8 mouse cellular contexts compared by ENCODE assay signal in genomic region chr19:50677903-50678896, GRCm38 (mm10). TPM values are rescaled to one million over a fixed set of nuclear protein-coding genes. Genes with fewer than 3 reads are reported as not detected.
A peak's percentile ranks its signal among the peaks of the same experiment; 100 is the strongest.
DNase-seq lines count a peak whose midpoint lies in the region; ATAC-seq lines count a peak whose summit lies in the region.

Sorcs1 (minus strand) TSS chr19:50678646.

- H3K27ac ChIP-seq in forebrain, embryonic 15.5 days (replicated peaks) = peak within 1 kb of the TSS; percentile 62
- peak within 1 kb of the TSS; percentile 65 for H3K27ac ChIP-seq in hindbrain, embryonic 12.5 days
- peak within 1 kb of the TSS; percentile 71 for H3K27ac ChIP-seq in midbrain, embryonic 12.5 days (replicated peaks)
- H3K27ac ChIP-seq in stomach, embryonic 16.5 days (ENCODE audit: low read length) = no peak within 1 kb of the TSS

- H3K9ac ChIP-seq in forebrain, embryonic 15.5 days (replicated peaks) = peak within 1 kb of the TSS; percentile 70
- peak within 1 kb of the TSS; percentile 72 for H3K9ac ChIP-seq in hindbrain, embryonic 12.5 days
- H3K9ac ChIP-seq in midbrain, embryonic 12.5 days (replicated peaks) = peak within 1 kb of the TSS; percentile 82
- H3K9ac ChIP-seq in stomach, embryonic 16.5 days (ENCODE audit: low read length) = peak within 1 kb of the TSS; percentile 69

- H3K4me3 ChIP-seq in forebrain, embryonic 15.5 days = peak within 1 kb of the TSS; percentile 77
- peak within 1 kb of the TSS; percentile 65 for H3K4me3 ChIP-seq in hindbrain, embryonic 12.5 days
- H3K4me3 ChIP-seq in midbrain, embryonic 12.5 days = peak within 1 kb of the TSS; percentile 79
- peak within 1 kb of the TSS; percentile 57 for H3K4me3 ChIP-seq in stomach, embryonic 16.5 days (replicated peaks; ENCODE audit: low read length)

- H3K4me1 ChIP-seq in forebrain, embryonic 15.5 days = peaks cover 21% of the 10 kb centered on the region
- H3K4me1 ChIP-seq in hindbrain, embryonic 12.5 days = peaks cover 9% of the 10 kb centered on the region; the same call in 1 of the 2 replicates
- H3K4me1 ChIP-seq in midbrain, embryonic 12.5 days = peaks cover 16% of the 10 kb centered on the region; the same call in 1 of the 2 replicates
- 0 out of 2 replicates have a peak, but pooled peaks cover 2% of the 10 kb centered on the region for H3K4me1 ChIP-seq in stomach, embryonic 16.5 days (ENCODE audit: control insufficient read depth, insufficient read depth, low read length)

- H3K36me3 ChIP-seq in forebrain, embryonic 15.5 days = no peaks in the 10 kb centered on the region
- no peaks in the 10 kb centered on the region for H3K36me3 ChIP-seq in hindbrain, embryonic 12.5 days
- no peaks in the 10 kb centered on the region for H3K36me3 ChIP-seq in midbrain, embryonic 12.5 days
- H3K36me3 ChIP-seq in stomach, embryonic 16.5 days (ENCODE audit: control insufficient read depth, insufficient read depth, low read length) = no peaks in the 10 kb centered on the region

- no peaks in the 10 kb centered on the region for H3K27me3 ChIP-seq in forebrain, embryonic 15.5 days
- H3K27me3 ChIP-seq in hindbrain, embryonic 12.5 days = peaks cover 3% of the 10 kb centered on the region; the same call in 1 of the 2 replicates
- peaks cover 25% of the 10 kb centered on the region for H3K27me3 ChIP-seq in midbrain, embryonic 12.5 days
- peaks cover 20% of the 10 kb centered on the region for H3K27me3 ChIP-seq in stomach, embryonic 16.5 days (ENCODE audit: control insufficient read depth, insufficient read depth, low read length)

- no peaks in the 10 kb centered on the region for H3K9me3 ChIP-seq in forebrain, embryonic 15.5 days
- H3K9me3 ChIP-seq in hindbrain, embryonic 12.5 days (replicated peaks) = no peaks in the 10 kb centered on the region
- H3K9me3 ChIP-seq in midbrain, embryonic 12.5 days = no peaks in the 10 kb centered on the region
- no peaks in the 10 kb centered on the region for H3K9me3 ChIP-seq in stomach, embryonic 16.5 days (replicated peaks; ENCODE audit: control insufficient read depth, low read length)

- 1% methylated on average over 83 of the region's 102 CpGs for WGBS in forebrain, embryonic 15.5 days
- WGBS in hindbrain, embryonic 12.5 days = under 1% methylated on average over 81 of the region's 102 CpGs
- WGBS in midbrain, embryonic 12.5 days = under 1% methylated on average over 82 of the region's 102 CpGs
- WGBS in stomach, embryonic 16.5 days = 1% methylated on average over 77 of the region's 102 CpGs

- peak within 1 kb of the TSS; percentile 98 for H3K4me2 ChIP-seq in forebrain, embryonic 15.5 days (replicated peaks)
- peak within 1 kb of the TSS; percentile 89 for H3K4me2 ChIP-seq in hindbrain, embryonic 12.5 days (replicated peaks)
- H3K4me2 ChIP-seq in midbrain, embryonic 12.5 days (replicated peaks) = peak within 1 kb of the TSS; percentile 93
- peak within 1 kb of the TSS; percentile 88 for H3K4me2 ChIP-seq in stomach, embryonic 16.5 days (ENCODE audit: low read depth, low read length)

- peak; percentile 43 for DNase-seq in WW6 (ENCODE audit: low read depth, low spot score)
- DNase-seq in cerebellum, adult 11-12 months = peak; percentile 30
- DNase-seq in layer of hippocampus, postnatal 25 days (ENCODE audit: extremely low spot score in 1 of 2, low spot score in 1 of 2) = peak; percentile 40 to 48

- peak; percentile 96 for ATAC-seq in forebrain, embryonic 15.5 days (replicated peaks)
- ATAC-seq in hindbrain, embryonic 12.5 days (ENCODE audit: low FRiP score) = peak; percentile 93
- ATAC-seq in midbrain, embryonic 12.5 days (ENCODE audit: low FRiP score, low read depth) = peak; percentile 94
- ATAC-seq in stomach, embryonic 16.5 days (ENCODE audit: insufficient read depth, low FRiP score) = peak; percentile 91
- no peak for ATAC-seq in megakaryocyte-erythroid progenitor cell, adult 5-6 weeks (replicated peaks; ENCODE audit: low FRiP score, low TSS enrichment, poor library complexity, severe bottlenecking)

RNA-seq across cellular contexts. Expression of gene Sorcs1, which starts in this region (rescaled TPM):
- 8.5 and 9.7 TPM in 2 replicates for polyA plus RNA-seq in forebrain, embryonic 15.5 days (2015; fragmentation: Nextera tagmentation; extraction: Ambion mirVana)
- 10.7 and 11.4 TPM in 2 replicates for polyA plus RNA-seq in hindbrain, embryonic 12.5 days (2016; fragmentation: Nextera tagmentation; extraction: Ambion mirVana)
- total RNA-seq in layer of hippocampus, postnatal 25 days (2021) = 1 to 10 TPM; 9.1 to 9.9 TPM
- polyA plus RNA-seq in midbrain, embryonic 12.5 days (2016; fragmentation: Nextera tagmentation; extraction: Ambion mirVana) = 4.9 and 6.2 TPM in 2 replicates
- polyA plus RNA-seq in stomach, embryonic 16.5 days (2015; fragmentation: Nextera tagmentation; extraction: Ambion mirVana) = 2.2 and 2.4 TPM in 2 replicates
- not detected in 2 replicates for total RNA-seq in megakaryocyte-erythroid progenitor cell, adult 5-6 weeks (2014; fragmentation: Nextera tagmentation)
- not detected in 2 replicates for total RNA-seq in megakaryocyte-erythroid progenitor cell, adult 5-6 weeks (2017)

Comparison
In these comparisons a context has a peak if more than half of its experiments do, and no peak if none do; other contexts are left out.
1. RNA of gene Sorcs1 (total RNA-seq): 9.1 to 9.9 TPM in layer of hippocampus, postnatal 25 days; not detected in megakaryocyte-erythroid progenitor cell, adult 5-6 weeks; every median in the first group is over 10 times any median in the second.
2. Peak in every context shown above with its lines, with median percentiles within 50 percentile points of each other: DNase-seq, H3K4me2 ChIP-seq, H3K4me3 ChIP-seq and H3K9ac ChIP-seq.